Mouse (Mus musculus) liver, embryonic 12.5 days (tissue): ENCODE results near the gene Tmem252. TPM values are rescaled to one million over a fixed set of nuclear protein-coding genes. Genes with fewer than 3 reads are reported as not detected.

Experiments
- ATAC-seq: fragments of 200-750 bp; cut with Nextera tagmentation; 2 replicates; pipeline ENCODE4 v1.8.0; 2017; ENCODE audit warnings: moderate number of reproducible peaks, mild to moderate bottlenecking, moderate library complexity
- H3K27ac ChIP-seq: fragments of 300-500 bp; sonication (generic); 2 replicates; pipeline ENCODE4 v1.5.1; 2016; ENCODE audit warnings: mild to moderate bottlenecking
- H3K27me3 ChIP-seq: fragments of 300-500 bp; sonication (generic); replicated peaks from 2 replicates; pipeline ENCODE4 v1.6.1; 2016; ENCODE audit warnings: mild to moderate bottlenecking, moderate library complexity
- H3K36me3 ChIP-seq: fragments of 300-500 bp; sonication (generic); 2 replicates; pipeline ENCODE4 v1.6.1; 2016; ENCODE audit warnings: mild to moderate bottlenecking, moderate library complexity
- H3K4me1 ChIP-seq: fragments of 300-500 bp; sonication (generic); 2 replicates; pipeline ENCODE4 v1.6.1; 2016
- H3K4me2 ChIP-seq: fragments of 300-500 bp; sonication (generic); 2 replicates; pipeline ENCODE4 v1.6.1; 2016; ENCODE audit warnings: mild to moderate bottlenecking, moderate library complexity
- H3K4me3 ChIP-seq: fragments of 300-500 bp; sonication (generic); 2 replicates; pipeline ENCODE4 v1.5.1; 2016; ENCODE audit warnings: mild to moderate bottlenecking, moderate library complexity
- H3K9ac ChIP-seq: fragments of 300-500 bp; sonication (generic); 2 replicates; pipeline ENCODE4 v1.6.1; 2016; ENCODE audit warnings: mild to moderate bottlenecking, moderate library complexity
- H3K9me3 ChIP-seq: fragments of 300-500 bp; sonication (generic); replicated peaks from 2 replicates; pipeline ENCODE4 v1.6.1; 2016; ENCODE audit warnings: mild to moderate bottlenecking, moderate library complexity
- WGBS: fragments of 180-500 bp; shearing (Covaris S2); methylation state at CpG from one replicate; pipeline ENCODE4 v1.1.7; 2016; ENCODE audit not compliant: insufficient replicate concordance; 5-methylcytosine and 5-hydroxymethylcytosine counted together
- polyA plus RNA-seq: library from polyadenylated mRNA; unstranded; fragments of >200 nt; fragmentation: Nextera tagmentation; extraction: Ambion mirVana; gene quantifications from 2 replicates; pipeline ENCODE4 v1.2.1, GENCODE M21; 2016

The Tmem252 gene
- polyA plus RNA-seq, 1 experiment from 2014 or later, result 0.32 TPM

GRCm38 (mm10) chr19:24652342-24653019 is 21.3 kb upstream of the Tmem252 start:
- H3K9ac ChIP-seq, result no peak overlapping the region
- H3K36me3 ChIP-seq, result no peaks in the 10 kb centered on the region
- no peak overlapping the region for H3K4me2 ChIP-seq
- no peaks in the 10 kb centered on the region for H3K4me1 ChIP-seq
- no peak overlapping the region for H3K27ac ChIP-seq
- ATAC-seq, result no peak
- H3K4me3 ChIP-seq, result no peak overlapping the region
- no peaks in the 10 kb centered on the region for H3K9me3 ChIP-seq
- H3K27me3 ChIP-seq, result no peaks in the 10 kb centered on the region
- WGBS, result 46% methylated on average over 6 of the region's 6 CpGs

- Histone ChIP-seq H3K27ac (no peak overlapping the region), H3K36me3 (no peaks in the 10 kb centered on the region), H3K9ac (no peak overlapping the region), H3K4me3 (no peak overlapping the region), H3K9me3 (no peaks in the 10 kb centered on the region), H3K4me2 (no peak overlapping the region), H3K4me1 (no peaks in the 10 kb centered on the region), H3K27me3 (no peaks in the 10 kb centered on the region)
- 57% methylated on average over 9 of the region's 9 CpGs for WGBS
- ATAC-seq, result no peak
These were observed 20.5 kb upstream of the Tmem252 start for GRCm38 (mm10) chr19:24653230-24653799.

GRCm38 (mm10) chr19:24656981-24657380 is 16.8 kb upstream of the Tmem252 start:
- Histone ChIP-seq H3K9me3 (no peaks in the 10 kb centered on the region), H3K27me3 (no peaks in the 10 kb centered on the region), H3K4me1 (no peaks in the 10 kb centered on the region), H3K4me3 (no peak overlapping the region), H3K4me2 (no peak overlapping the region), H3K27ac (no peak overlapping the region), H3K36me3 (no peaks in the 10 kb centered on the region), H3K9ac (no peak overlapping the region)
- 63% methylated on average over 3 of the region's 3 CpGs for WGBS
- ATAC-seq, result no peak

- no peak overlapping the region for H3K4me2 ChIP-seq
- no peak overlapping the region for H3K4me3 ChIP-seq
- H3K27me3 ChIP-seq, result no peaks in the 10 kb centered on the region
- 81% methylated on average over 2 of the region's 2 CpGs for WGBS
- H3K4me1 ChIP-seq, result no peaks in the 10 kb centered on the region
- H3K27ac ChIP-seq, result no peak overlapping the region
- no peaks in the 10 kb centered on the region for H3K9me3 ChIP-seq
- no peak overlapping the region for H3K9ac ChIP-seq
- no peaks in the 10 kb centered on the region for H3K36me3 ChIP-seq
- no peak for ATAC-seq
These were observed 11.5 kb upstream of the Tmem252 start for GRCm38 (mm10) chr19:24662346-24662745.

- no peaks in the 10 kb centered on the region for H3K9me3 ChIP-seq
- H3K27ac ChIP-seq, result no peak overlapping the region
- H3K27me3 ChIP-seq, result no peaks in the 10 kb centered on the region
- 65% methylated on average over 11 of the region's 11 CpGs for WGBS
- H3K4me2 ChIP-seq, result no peak overlapping the region
- H3K9ac ChIP-seq, result no peak overlapping the region
- no peaks in the 10 kb centered on the region for H3K36me3 ChIP-seq
- H3K4me1 ChIP-seq, result no peaks in the 10 kb centered on the region
- ATAC-seq, result no peak
- no peak overlapping the region for H3K4me3 ChIP-seq
These were observed 8.0 kb upstream of the Tmem252 start for GRCm38 (mm10) chr19:24665771-24666170.

- H3K4me3 ChIP-seq, result no peak overlapping the region
- no peak overlapping the region for H3K4me2 ChIP-seq
- 57% methylated on average over 3 of the region's 3 CpGs for WGBS
- no peak overlapping the region for H3K9ac ChIP-seq
- H3K27me3 ChIP-seq, result no peaks in the 10 kb centered on the region
- H3K9me3 ChIP-seq, result no peaks in the 10 kb centered on the region
- H3K27ac ChIP-seq, result no peak overlapping the region
- no peaks in the 10 kb centered on the region for H3K36me3 ChIP-seq
- no peaks in the 10 kb centered on the region for H3K4me1 ChIP-seq
- no peak for ATAC-seq
These were observed 6.3 kb upstream of the Tmem252 start for GRCm38 (mm10) chr19:24667527-24667926.

GRCm38 (mm10) chr19:24671571-24671970 is 2.2 kb upstream of the Tmem252 start:
- Histone ChIP-seq H3K4me3 (no peak overlapping the region), H3K4me1 (no peaks in the 10 kb centered on the region), H3K9ac (no peak overlapping the region), H3K27me3 (no peaks in the 10 kb centered on the region), H3K36me3 (no peaks in the 10 kb centered on the region), H3K9me3 (no peaks in the 10 kb centered on the region), H3K4me2 (no peak overlapping the region), H3K27ac (no peak overlapping the region)
- no peak for ATAC-seq
- WGBS, result 33% methylated on average over 3 of the region's 3 CpGs

GRCm38 (mm10) chr19:24672366-24672960 is 1.3 kb upstream of the Tmem252 start:
- H3K4me2 ChIP-seq, result no peak overlapping the region
- 0 out of 2 replicates have a peak, but pooled peaks cover under 1% of the 10 kb centered on the region for H3K27me3 ChIP-seq
- ATAC-seq, result no peak
- H3K4me1 ChIP-seq, result no peaks in the 10 kb centered on the region
- no peaks in the 10 kb centered on the region for H3K36me3 ChIP-seq
- H3K4me3 ChIP-seq, result no peak overlapping the region
- H3K9me3 ChIP-seq, result no peaks in the 10 kb centered on the region
- H3K9ac ChIP-seq, result no peak overlapping the region
- H3K27ac ChIP-seq, result no peak overlapping the region
- WGBS, result 50% methylated on average over 10 of the region's 10 CpGs

GRCm38 (mm10) chr19:24673331-24673730 is 477 bp upstream of the Tmem252 start:
- no peak for ATAC-seq
- 75% methylated on average over 10 of the region's 10 CpGs for WGBS
- H3K4me1 ChIP-seq, result no peaks in the 10 kb centered on the region
- H3K36me3 ChIP-seq, result no peaks in the 10 kb centered on the region
- no peak overlapping the region for H3K4me3 ChIP-seq
- no peak overlapping the region for H3K9ac ChIP-seq
- H3K4me2 ChIP-seq, result no peak overlapping the region
- no peak overlapping the region for H3K27ac ChIP-seq
- 0 out of 2 replicates have a peak, but pooled peaks cover 4% of the 10 kb centered on the region for H3K27me3 ChIP-seq
- H3K9me3 ChIP-seq, result no peaks in the 10 kb centered on the region

- H3K4me1 ChIP-seq, result no peaks in the 10 kb centered on the region
These were observed 2.6 kb downstream of the Tmem252 start for GRCm38 (mm10) chr19:24676429-24676828.

GRCm38 (mm10) chr19:24677242-24677984 is 3.6 kb downstream of the Tmem252 start:
- ATAC-seq, result no peak
- H3K9me3 ChIP-seq, result no peaks in the 10 kb centered on the region
- H3K27ac ChIP-seq, result no peak overlapping the region
- 0 out of 2 replicates have a peak, but pooled peaks cover 4% of the 10 kb centered on the region for H3K27me3 ChIP-seq
- H3K9ac ChIP-seq, result no peak overlapping the region
- no peak overlapping the region for H3K4me2 ChIP-seq
- 54% methylated on average over 8 of the region's 8 CpGs for WGBS
- no peaks in the 10 kb centered on the region for H3K4me1 ChIP-seq
- no peaks in the 10 kb centered on the region for H3K36me3 ChIP-seq
- no peak overlapping the region for H3K4me3 ChIP-seq

More at GRCm38 (mm10) chr19:24676429-24676828, 2.6 kb downstream of the Tmem252 start:
- no peak overlapping the region for H3K27ac ChIP-seq
- no peaks in the 10 kb centered on the region for H3K9me3 ChIP-seq
- 0 out of 2 replicates have a peak, but pooled peaks cover 4% of the 10 kb centered on the region for H3K27me3 ChIP-seq
- no peak overlapping the region for H3K4me2 ChIP-seq
- H3K4me3 ChIP-seq, result no peak overlapping the region
- H3K9ac ChIP-seq, result no peak overlapping the region
- H3K36me3 ChIP-seq, result no peaks in the 10 kb centered on the region
- WGBS, result 62% methylated on average over 7 of the region's 7 CpGs
- ATAC-seq, result no peak
